Mouse (Mus musculus) intestine, embryonic 15.5 days (tissue): ENCODE data around the gene Efcab12. TPM values are rescaled to one million over a fixed set of nuclear protein-coding genes. Genes with fewer than 3 reads are reported as not detected.

Experiments used
- ATAC-seq: fragments of 200-750 bp; cut with Nextera tagmentation; 2 replicates; pipeline ENCODE4 v1.8.0; 2017; ENCODE audit warnings: moderate TSS enrichment, moderate library complexity
- H3K27ac ChIP-seq: fragments of 300-500 bp; sonication (generic); 2 replicates; pipeline ENCODE4 v1.5.1; 2015; ENCODE audit warnings: mild to moderate bottlenecking, inconsistent platforms
- H3K27me3 ChIP-seq: fragments of 300-500 bp; sonication (generic); replicated peaks from 2 replicates; pipeline ENCODE4 v1.6.1; 2015; ENCODE audit warnings: inconsistent platforms
- H3K36me3 ChIP-seq: fragments of 300-500 bp; sonication (generic); 2 replicates; pipeline ENCODE4 v1.6.1; 2015; ENCODE audit warnings: inconsistent platforms
- H3K4me1 ChIP-seq: fragments of 300-500 bp; sonication (generic); replicated peaks from 2 replicates; pipeline ENCODE4 v1.6.1; 2015; ENCODE audit warnings: inconsistent platforms
- H3K4me2 ChIP-seq: fragments of 300-500 bp; sonication (generic); replicated peaks from 2 replicates; pipeline ENCODE4 v1.6.1; 2015; ENCODE audit warnings: mild to moderate bottlenecking, inconsistent platforms
- H3K4me3 ChIP-seq: fragments of 300-500 bp; sonication (generic); replicated peaks from 2 replicates; pipeline ENCODE4 v1.5.1; 2015; ENCODE audit warnings: inconsistent platforms
- H3K9ac ChIP-seq: fragments of 300-500 bp; sonication (generic); 2 replicates; pipeline ENCODE4 v1.6.1; 2015; ENCODE audit warnings: inconsistent platforms
- H3K9me3 ChIP-seq: fragments of 300-500 bp; sonication (generic); 2 replicates; pipeline ENCODE4 v1.6.1; 2016; ENCODE audit warnings: inconsistent platforms
- WGBS: fragments of 180-500 bp; shearing (Covaris S2); methylation state at CpG from one replicate; pipeline ENCODE4 v1.1.7; 2015; 5-methylcytosine and 5-hydroxymethylcytosine counted together
- polyA plus RNA-seq: library from polyadenylated mRNA; unstranded; fragments of >200 nt; fragmentation: Nextera tagmentation; extraction: Ambion mirVana; gene quantifications from 2 replicates; pipeline ENCODE4 v1.2.1, GENCODE M21; 2015

Efcab12 gene
- polyA plus RNA-seq, 1 experiment from 2014 or later = 0.49 TPM

GRCm38 (mm10) chr6:115856361-115856745, 18.1 kb upstream of the Efcab12 start:
- no peaks in the 10 kb centered on the region for H3K9me3 ChIP-seq
- WGBS = 43% methylated on average over 4 of the region's 4 CpGs
- H3K36me3 ChIP-seq = no peaks in the 10 kb centered on the region
- H3K9ac ChIP-seq = no peak overlapping the region
- H3K4me1 ChIP-seq = peaks cover 27% of the 10 kb centered on the region
- ATAC-seq = no peak
- H3K4me2 ChIP-seq = no peak overlapping the region
- no peaks in the 10 kb centered on the region for H3K27me3 ChIP-seq
- no peak overlapping the region for H3K4me3 ChIP-seq
- peak overlapping the region; percentile 28; the same call in 1 of the 2 replicates for H3K27ac ChIP-seq

- H3K4me2 ChIP-seq = no peak overlapping the region
- H3K9me3 ChIP-seq = no peaks in the 10 kb centered on the region
- no peak overlapping the region for H3K9ac ChIP-seq
- H3K27ac ChIP-seq = peak overlapping the region; percentile 28; the same call in 1 of the 2 replicates
- H3K36me3 ChIP-seq = no peaks in the 10 kb centered on the region
- WGBS = 77% methylated on average over 3 of the region's 3 CpGs
- H3K4me3 ChIP-seq = no peak overlapping the region
- H3K4me1 ChIP-seq = peaks cover 27% of the 10 kb centered on the region
- no peak for ATAC-seq
- H3K27me3 ChIP-seq = no peaks in the 10 kb centered on the region
Observed at GRCm38 (mm10) chr6:115855733-115856360, 17.6 kb upstream of the Efcab12 start.

- Histone ChIP-seq H3K27ac (no peak overlapping the region), H3K4me2 (no peak overlapping the region), H3K4me1 (peaks cover 21% of the 10 kb centered on the region; the same call in 1 of the 2 replicates), H3K9ac (no peak overlapping the region), H3K27me3 (no peaks in the 10 kb centered on the region), H3K36me3 (no peaks in the 10 kb centered on the region), H3K9me3 (no peaks in the 10 kb centered on the region), H3K4me3 (no peak overlapping the region)
- WGBS = 70% methylated on average over 2 of the region's 2 CpGs
- no peak for ATAC-seq
Observed at GRCm38 (mm10) chr6:115854432-115854831, 16.2 kb upstream of the Efcab12 start.

GRCm38 (mm10) chr6:115853985-115854384, 15.8 kb upstream of the Efcab12 start:
- Histone ChIP-seq H3K9ac (peak overlapping the region; percentile 57), H3K9me3 (no peaks in the 10 kb centered on the region), H3K4me1 (peaks cover 21% of the 10 kb centered on the region; the same call in 1 of the 2 replicates), H3K4me2 (peak overlapping the region; percentile 69), H3K27ac (peak overlapping the region; percentile 83), H3K4me3 (peak overlapping the region; percentile 66), H3K27me3 (no peaks in the 10 kb centered on the region), H3K36me3 (no peaks in the 10 kb centered on the region)
- whole genome bisulfite sequencing = 38% methylated on average over 7 of the region's 7 CpGs
- ATAC-seq = no peak

DNA sequence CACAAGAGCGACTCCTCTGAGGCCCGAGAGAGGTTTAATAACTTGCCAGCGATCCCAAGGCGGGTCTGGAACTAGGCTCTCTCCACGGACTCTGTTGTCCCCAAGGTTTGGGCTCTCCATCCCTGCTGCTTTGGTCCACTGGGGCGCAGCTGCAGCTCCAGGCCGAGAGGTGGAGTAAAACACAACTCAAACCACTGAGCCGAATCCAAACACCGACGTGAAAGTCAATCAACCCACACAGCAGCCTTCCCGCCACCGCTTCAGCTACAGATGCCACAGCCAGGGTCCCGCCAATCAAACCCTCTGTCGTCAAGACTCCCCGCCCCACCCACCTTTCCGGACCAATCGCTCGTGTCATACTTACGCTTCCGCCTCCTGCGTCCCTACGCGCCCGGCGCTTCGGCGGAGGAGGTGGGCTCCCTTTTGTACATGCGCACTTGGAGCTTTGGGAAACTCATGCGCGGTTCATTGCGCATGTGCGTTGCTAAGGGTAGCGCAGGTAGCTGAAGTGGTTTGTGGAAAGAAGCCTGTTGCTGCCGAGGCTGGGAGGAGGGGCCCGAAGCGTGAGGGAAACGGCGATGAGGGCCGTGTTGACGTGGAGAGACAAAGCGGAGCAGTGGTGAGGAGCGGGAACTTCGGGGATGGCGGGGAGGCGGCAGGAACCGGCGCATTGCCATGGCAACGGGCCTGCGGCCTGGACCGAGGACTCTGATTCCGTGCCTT, 15.0 kb upstream of the Efcab12 start, which contains the start of the genes Mbd4 and Ift122:
Gene Mbd4 (minus strand): TSS at position 281 of the 723 bp plus-strand sequence.
Gene Ift122 (plus strand): TSS at position 380 of the 723 bp plus-strand sequence.
- H3K4me2 ChIP-seq = peak within 1 kb of the TSS; percentile 69
- peak within 1 kb of the TSS; percentile 57 for H3K9ac ChIP-seq
- peak; percentile 99 for ATAC-seq
- no peaks in the 10 kb centered on the region for H3K27me3 ChIP-seq
- H3K4me1 ChIP-seq = peaks cover 21% of the 10 kb centered on the region; the same call in 1 of the 2 replicates
- H3K27ac ChIP-seq = peak within 1 kb of the TSS; percentile 85
- under 1% methylated on average over 51 of the region's 51 CpGs for WGBS
- H3K36me3 ChIP-seq = no peaks in the 10 kb centered on the region
- H3K9me3 ChIP-seq = no peaks in the 10 kb centered on the region
- H3K4me3 ChIP-seq = peak within 1 kb of the TSS; percentile 66

DNA sequence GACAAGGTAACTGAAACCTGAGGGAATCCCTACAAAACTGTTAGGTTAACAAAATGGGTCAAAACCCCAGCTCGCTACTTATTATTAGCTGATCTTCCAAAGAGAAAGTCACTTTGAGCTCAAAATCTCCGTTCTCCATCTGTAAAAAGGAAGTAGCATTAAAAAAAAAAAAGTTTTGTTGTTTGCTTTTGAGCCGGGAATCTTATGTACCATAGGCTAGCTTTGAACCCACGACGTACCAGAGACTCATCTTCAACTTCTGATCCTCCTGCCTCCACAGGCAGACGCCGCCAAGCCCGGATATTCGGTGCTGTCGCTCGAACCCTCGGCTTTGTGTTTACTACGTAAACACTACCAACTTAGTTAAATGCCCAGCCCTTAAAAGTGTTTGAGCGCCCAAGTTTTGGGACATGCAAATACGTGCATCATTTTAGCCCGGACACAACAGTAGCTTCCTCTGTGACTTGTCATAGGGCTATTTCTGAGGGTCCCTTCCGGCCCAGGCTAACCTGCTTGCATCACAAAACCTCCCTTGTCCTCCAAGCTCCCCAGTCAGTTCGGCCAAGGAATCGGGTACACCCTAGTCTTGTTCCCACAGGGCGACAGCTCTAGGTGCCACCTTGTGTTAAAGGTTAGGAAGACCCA, 14.4 kb upstream of the Efcab12 start:
- no peak for ATAC-seq

GRCm38 (mm10) chr6:115848598-115849304, 10.5 kb upstream of the Efcab12 start:
- ATAC-seq = no peak
- no peak overlapping the region for H3K27ac ChIP-seq
- peaks cover under 1% of the 10 kb centered on the region; the same call in 1 of the 2 replicates for H3K36me3 ChIP-seq
- peaks cover 8% of the 10 kb centered on the region; the same call in 1 of the 2 replicates for H3K4me1 ChIP-seq
- H3K9ac ChIP-seq = no peak overlapping the region
- no peak overlapping the region for H3K4me2 ChIP-seq
- 93% methylated on average over 10 of the region's 10 CpGs for WGBS
- H3K9me3 ChIP-seq = no peaks in the 10 kb centered on the region
- H3K27me3 ChIP-seq = no peaks in the 10 kb centered on the region
- no peak overlapping the region for H3K4me3 ChIP-seq

More for the DNA sequence above, 14.4 kb upstream of the Efcab12 start:
- peak overlapping the region; percentile 69 for H3K4me2 ChIP-seq
- peaks cover 21% of the 10 kb centered on the region; the same call in 1 of the 2 replicates for H3K4me1 ChIP-seq
- no peaks in the 10 kb centered on the region for H3K27me3 ChIP-seq
- no peaks in the 10 kb centered on the region for H3K9me3 ChIP-seq
- H3K27ac ChIP-seq = peak overlapping the region; percentile 85
- peak overlapping the region; percentile 49 for H3K9ac ChIP-seq
- 5% methylated on average over 20 of the region's 20 CpGs for WGBS
- peak overlapping the region; percentile 66 for H3K4me3 ChIP-seq
- H3K36me3 ChIP-seq = no peaks in the 10 kb centered on the region

DNA sequence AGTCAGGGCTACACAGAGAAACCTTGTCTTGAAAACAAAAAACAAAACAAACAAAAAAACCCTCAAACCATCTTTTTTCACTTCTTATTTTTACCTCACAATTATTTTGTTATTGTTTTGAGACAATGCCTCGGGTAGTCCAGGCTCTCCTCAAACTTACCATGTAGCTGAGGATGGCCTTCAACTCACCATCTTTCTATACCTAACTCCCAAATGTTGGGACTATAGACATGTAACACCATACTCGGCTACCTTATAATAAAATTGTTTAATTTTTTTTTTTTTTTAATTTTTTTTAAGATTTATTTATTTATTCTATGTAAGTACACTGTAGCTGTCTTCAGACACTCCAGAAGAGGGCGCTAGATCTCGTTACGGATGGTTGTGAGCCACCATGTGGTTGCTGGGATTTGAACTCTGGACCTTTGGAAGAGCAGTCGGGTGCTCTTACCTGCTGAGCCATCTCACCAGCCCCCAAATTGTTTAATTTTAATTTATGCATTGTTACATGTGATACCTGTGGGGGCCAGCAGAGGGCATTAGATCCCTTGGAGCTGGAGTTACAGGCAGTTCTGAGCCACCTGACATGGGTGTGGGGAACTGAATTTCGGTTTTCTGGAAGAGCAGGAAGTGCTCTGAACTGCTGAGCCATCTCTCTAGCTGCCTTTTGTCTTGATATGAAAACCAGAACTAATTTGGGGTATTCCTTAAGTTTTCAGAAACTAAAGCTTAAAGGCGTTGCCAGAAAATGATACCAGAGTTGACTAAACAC, 8.6 kb upstream of the Efcab12 start:
- Histone ChIP-seq H3K27ac (no peak overlapping the region), H3K4me1 (0 out of 2 replicates have a peak, but pooled peaks cover under 1% of the 10 kb centered on the region), H3K9ac (no peak overlapping the region), H3K9me3 (no peaks in the 10 kb centered on the region), H3K4me2 (no peak overlapping the region), H3K27me3 (no peaks in the 10 kb centered on the region), H3K36me3 (peaks cover 3% of the 10 kb centered on the region; the same call in 1 of the 2 replicates), H3K4me3 (no peak overlapping the region)
- peak; percentile 59; the same call in 1 of the 2 replicates for ATAC-seq
- WGBS = 38% methylated on average over 8 of the region's 8 CpGs

GRCm38 (mm10) chr6:115845006-115845405, 6.8 kb upstream of the Efcab12 start:
- H3K4me3 ChIP-seq = no peak overlapping the region
- H3K4me1 ChIP-seq = no peaks in the 10 kb centered on the region
- H3K36me3 ChIP-seq = peaks cover 3% of the 10 kb centered on the region; the same call in 1 of the 2 replicates
- H3K9me3 ChIP-seq = no peaks in the 10 kb centered on the region
- H3K27ac ChIP-seq = no peak overlapping the region
- ATAC-seq = no peak
- no peak overlapping the region for H3K9ac ChIP-seq
- 93% methylated on average over 4 of the region's 4 CpGs for WGBS
- H3K4me2 ChIP-seq = no peak overlapping the region
- no peaks in the 10 kb centered on the region for H3K27me3 ChIP-seq

DNA sequence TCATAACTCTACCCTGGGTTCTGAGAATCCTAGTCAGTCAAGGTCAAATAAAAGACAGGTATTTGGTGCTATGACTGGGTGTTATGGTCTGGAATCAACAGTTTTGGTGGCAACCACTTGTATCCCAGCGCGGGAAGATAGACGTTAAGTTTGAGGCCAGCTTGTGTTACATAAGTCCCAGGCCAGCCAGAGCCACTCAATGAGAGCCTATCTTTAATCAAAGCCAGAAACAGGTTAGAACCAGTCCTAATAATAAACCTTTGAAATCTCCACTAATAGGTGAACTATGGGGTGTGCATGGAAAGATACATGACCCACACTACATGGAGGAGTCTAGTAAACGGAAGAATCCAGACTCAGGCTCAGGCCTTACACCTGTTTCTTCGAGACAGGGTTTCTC, 533 bp upstream of the Efcab12 start:
- Histone ChIP-seq H3K27ac (no peak overlapping the region), H3K9ac (no peak overlapping the region), H3K9me3 (no peaks in the 10 kb centered on the region), H3K36me3 (peaks cover 3% of the 10 kb centered on the region; the same call in 1 of the 2 replicates), H3K4me1 (no peaks in the 10 kb centered on the region; the same call in 1 of the 2 replicates), H3K27me3 (no peaks in the 10 kb centered on the region), H3K4me3 (no peak overlapping the region; the same call in 1 of the 2 replicates), H3K4me2 (peak overlapping the region; percentile 82)
- ATAC-seq = peak; percentile 28; the same call in 1 of the 2 replicates
- 62% methylated on average over 5 of the region's 5 CpGs for WGBS

DNA sequence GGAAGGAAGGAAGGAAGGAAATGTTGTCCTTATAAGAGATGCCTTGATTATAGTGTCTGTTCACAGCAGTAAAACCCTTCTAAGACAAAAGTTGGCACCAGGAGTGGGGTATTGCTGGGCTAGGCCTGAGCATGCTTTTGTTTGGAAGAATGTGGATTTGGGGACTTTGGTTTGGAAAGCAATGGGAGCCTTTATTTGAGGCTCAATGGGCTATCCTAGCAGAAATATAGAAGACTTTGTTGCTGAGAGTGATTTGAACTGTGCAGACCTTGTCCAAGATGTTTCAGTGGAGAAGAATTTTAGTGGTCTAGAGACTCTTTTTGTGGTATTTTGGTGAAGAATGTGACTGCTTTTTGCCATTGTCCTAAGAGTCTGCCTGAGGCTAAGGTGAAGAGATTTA, 4.4 kb downstream of the Efcab12 start:
- H3K27me3 ChIP-seq = no peaks in the 10 kb centered on the region
- H3K27ac ChIP-seq = no peak overlapping the region
- no peaks in the 10 kb centered on the region for H3K9me3 ChIP-seq
- no peak for ATAC-seq
- H3K9ac ChIP-seq = no peak overlapping the region
- no peaks in the 10 kb centered on the region; the same call in 1 of the 2 replicates for H3K4me1 ChIP-seq
- H3K4me2 ChIP-seq = no peak overlapping the region
- no peaks in the 10 kb centered on the region for H3K36me3 ChIP-seq
- H3K4me3 ChIP-seq = no peak overlapping the region
